Mouse (Mus musculus) neural tube, embryonic 14.5 days (tissue): ENCODE measurements around the gene Saa3. TPM values are rescaled to one million over a fixed set of nuclear protein-coding genes. Genes with fewer than 3 reads are reported as not detected.
A peak's percentile ranks its signal among the peaks of the same experiment; 100 is the strongest.
"Not testable (repeated sequence)": the region's sequence is repeated elsewhere in the genome, so short reads cannot be mapped to it uniquely, and the experiment has no call there.

ENCODE experiments used
- ATAC-seq: fragments of 200-750 bp; cut with Nextera tagmentation; 2 replicates; pipeline ENCODE4 v1.8.0; 2017; ENCODE audit warnings: low read depth, mild to moderate bottlenecking, moderate TSS enrichment, moderate library complexity
- H3K27ac ChIP-seq: fragments of 300-500 bp; sonication (generic); 2 replicates; pipeline ENCODE4 v1.5.1; 2014; ENCODE audit warnings: low read depth, mild to moderate bottlenecking, control low read depth, low read length, moderate library complexity, mixed read lengths
- H3K27me3 ChIP-seq: fragments of 300-500 bp; sonication (generic); 2 replicates; pipeline ENCODE4 v1.6.1; 2014; ENCODE audit warnings: low read length; ENCODE audit not compliant: control insufficient read depth, insufficient read depth
- H3K36me3 ChIP-seq: fragments of 300-500 bp; sonication (generic); 2 replicates; pipeline ENCODE4 v1.6.1; 2014; ENCODE audit warnings: low read length, mixed read lengths; ENCODE audit not compliant: control insufficient read depth, insufficient read depth
- H3K4me1 ChIP-seq: fragments of 300-500 bp; sonication (generic); 2 replicates; pipeline ENCODE4 v1.6.1; 2014; ENCODE audit warnings: low read length; ENCODE audit not compliant: control insufficient read depth, insufficient read depth
- H3K4me2 ChIP-seq: fragments of 300-500 bp; sonication (generic); 2 replicates; pipeline ENCODE4 v1.6.1; 2014; ENCODE audit warnings: mild to moderate bottlenecking, low read depth, low read length, control low read depth
- H3K4me3 ChIP-seq: fragments of 300-500 bp; sonication (generic); 2 replicates; pipeline ENCODE4 v1.5.1; 2014; ENCODE audit warnings: low read depth, low read length, control low read depth, mixed read lengths
- H3K9ac ChIP-seq: fragments of 300-500 bp; sonication (generic); replicated peaks from 2 replicates; pipeline ENCODE4 v1.6.1; 2014; ENCODE audit warnings: low read depth, mild to moderate bottlenecking, control low read depth, low read length, mixed read lengths
- H3K9me3 ChIP-seq: fragments of 300-500 bp; sonication (generic); 2 replicates; pipeline ENCODE4 v1.6.1; 2016; ENCODE audit warnings: low read length; ENCODE audit not compliant: control insufficient read depth
- WGBS: fragments of 180-500 bp; shearing (Covaris S2); extraction: QIAGEN DNeasy Blood & Tissue Kit; methylation state at CpG from one replicate; pipeline ENCODE4 v1.1.7; 2014; 5-methylcytosine and 5-hydroxymethylcytosine counted together
- polyA plus RNA-seq: library from polyadenylated mRNA; unstranded; fragments of >200 nt; fragmentation: Nextera tagmentation; extraction: Ambion mirVana; gene quantifications from 2 replicates; pipeline ENCODE4 v1.2.1, GENCODE M21; 2014

Gene Saa3
- polyA plus RNA-seq, 1 experiment from 2014 or later, result 1.0 TPM

DNA sequence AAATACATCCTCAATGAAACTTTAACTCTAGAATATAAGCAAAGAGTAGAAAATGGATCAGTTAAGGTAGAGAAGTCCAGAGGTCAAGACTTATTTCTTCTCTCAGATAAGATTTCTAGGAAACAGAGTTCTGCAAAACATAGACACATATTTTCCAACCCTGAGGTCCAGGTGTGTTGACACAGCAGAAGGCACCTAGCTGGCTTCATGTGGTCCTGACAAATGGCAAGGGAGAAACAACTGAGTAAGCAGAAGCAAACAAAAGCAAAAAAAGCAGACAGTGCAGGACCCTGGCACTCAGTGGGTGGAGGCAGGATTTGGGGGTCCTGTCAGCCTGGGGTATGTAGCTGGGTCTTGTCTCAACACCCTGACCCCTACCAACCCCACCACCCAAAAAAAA is 34.8 kb downstream of the Saa3 start:
- Histone ChIP-seq H3K9me3 (no peaks in the 10 kb centered on the region), H3K36me3 (no peaks in the 10 kb centered on the region), H3K9ac (no peak overlapping the region), H3K27ac (no peak overlapping the region), H3K4me1 (no peaks in the 10 kb centered on the region; the same call in 1 of the 2 replicates), H3K4me3 (no peak overlapping the region), H3K4me2 (no peak overlapping the region), H3K27me3 (no peaks in the 10 kb centered on the region)
- ATAC-seq, result no peak

DNA sequence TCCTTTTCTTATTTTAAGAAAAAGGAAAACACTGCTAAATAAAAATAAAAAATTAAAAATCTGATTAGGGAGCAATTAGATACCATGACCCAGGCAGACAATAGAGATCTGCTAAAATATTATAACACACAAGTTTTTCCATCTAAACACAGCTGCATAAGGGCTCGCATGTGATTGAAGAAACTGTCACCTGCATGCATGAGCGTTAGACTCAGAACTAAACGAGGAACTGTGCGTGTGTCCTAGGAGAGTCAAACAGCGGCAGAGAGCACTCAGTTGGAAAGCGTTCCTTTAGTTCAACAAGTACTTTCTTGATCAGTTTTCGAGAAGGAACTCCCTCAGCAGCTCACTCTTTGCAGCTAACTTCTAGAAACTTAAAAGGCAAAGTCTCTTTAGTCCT is 36.5 kb downstream of the Saa3 start:
- 88% methylated on average over 7 of the region's 7 CpGs for WGBS
- not testable (repeated sequence) for H3K4me1 ChIP-seq, H3K27me3 ChIP-seq, H3K36me3 ChIP-seq, H3K9me3 ChIP-seq, H3K9ac ChIP-seq, ATAC-seq, H3K27ac ChIP-seq, H3K4me2 ChIP-seq, H3K4me3 ChIP-seq

DNA sequence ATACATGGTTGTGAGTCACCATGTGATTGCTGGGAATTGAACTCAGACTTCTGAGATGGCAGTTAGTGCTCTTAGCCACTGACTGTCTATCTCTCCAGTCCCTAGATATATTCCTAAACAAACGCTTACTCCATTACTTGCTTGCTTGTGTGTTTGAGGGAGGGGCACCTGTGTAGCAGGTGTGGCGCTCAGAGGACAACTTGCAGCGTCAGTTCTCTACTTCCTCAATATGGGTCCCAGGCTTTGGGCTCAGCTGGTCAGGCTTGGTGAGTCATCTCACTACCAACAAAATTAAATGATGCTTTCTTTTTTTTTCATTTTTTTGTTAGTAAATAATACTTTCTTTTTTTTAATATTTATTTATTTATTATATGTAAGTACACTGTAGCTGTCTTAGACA is 37.1 kb downstream of the Saa3 start:
- ATAC-seq, result no peak
- no peak overlapping the region for H3K9ac ChIP-seq

DNA sequence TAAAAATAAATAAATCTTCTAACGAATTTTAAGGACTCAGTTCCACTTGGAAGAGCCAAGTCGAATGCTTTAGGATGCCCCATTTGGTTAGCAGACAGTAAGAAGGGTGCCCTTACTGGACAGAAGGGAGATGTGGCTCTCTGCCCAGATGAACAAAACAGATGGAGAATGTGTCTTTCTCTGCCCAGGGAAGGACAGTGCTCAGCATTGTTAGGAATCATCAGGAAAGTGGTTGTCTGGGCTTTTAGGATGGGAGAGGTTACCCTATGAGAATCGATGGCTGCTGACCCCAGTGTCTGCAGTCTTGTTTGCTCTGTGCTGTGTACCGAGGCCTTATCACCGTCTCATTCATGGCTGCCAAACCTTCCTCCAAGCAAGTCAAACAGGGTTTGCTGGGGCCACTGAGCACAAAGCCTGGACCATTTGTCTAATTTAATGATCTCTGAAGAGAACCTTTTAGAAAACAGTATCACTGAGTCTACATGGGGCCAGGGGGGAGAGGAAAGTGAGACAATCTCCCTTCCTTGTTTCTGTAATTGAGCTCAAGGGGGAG is 38.6 kb downstream of the Saa3 start:
- no peak overlapping the region for H3K27ac ChIP-seq
- H3K4me1 ChIP-seq, result no peaks in the 10 kb centered on the region; the same call in 1 of the 2 replicates
- no peak overlapping the region for H3K4me2 ChIP-seq
- WGBS, result 54% methylated on average over 5 of the region's 5 CpGs
- H3K9me3 ChIP-seq, result no peaks in the 10 kb centered on the region
- H3K4me3 ChIP-seq, result no peak overlapping the region
- H3K27me3 ChIP-seq, result no peaks in the 10 kb centered on the region
- H3K9ac ChIP-seq, result no peak overlapping the region
- H3K36me3 ChIP-seq, result no peaks in the 10 kb centered on the region
- ATAC-seq, result no peak; the same call in 1 of the 2 replicates

More for the DNA sequence above, 37.1 kb downstream of the Saa3 start:
- H3K4me3 ChIP-seq, result no peak overlapping the region
- H3K27ac ChIP-seq, result no peak overlapping the region
- H3K36me3 ChIP-seq, result no peaks in the 10 kb centered on the region
- no peaks in the 10 kb centered on the region for H3K27me3 ChIP-seq
- H3K9me3 ChIP-seq, result no peaks in the 10 kb centered on the region
- no peak overlapping the region for H3K4me2 ChIP-seq
- no peaks in the 10 kb centered on the region; the same call in 1 of the 2 replicates for H3K4me1 ChIP-seq
- 92% methylated on average over 3 of the region's 3 CpGs for WGBS

DNA sequence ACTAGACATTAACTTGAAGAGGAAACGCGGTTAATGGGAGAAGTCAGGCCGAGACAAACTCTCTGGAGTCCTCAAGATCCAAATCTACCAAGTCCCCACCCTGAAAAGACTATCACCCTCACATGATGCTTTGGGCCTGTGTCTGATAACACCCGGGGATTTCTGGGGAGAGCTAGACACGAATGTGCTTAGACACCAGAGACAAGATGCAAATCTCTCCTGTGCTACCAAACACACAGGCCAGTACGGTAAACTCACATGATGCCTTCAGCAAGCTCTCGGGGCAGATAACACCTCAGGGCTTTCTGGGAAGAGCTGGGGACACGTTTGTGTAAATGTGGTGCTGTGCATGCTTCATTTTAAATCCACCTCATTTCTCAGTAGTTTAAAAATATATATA is 39.6 kb downstream of the Saa3 start:
- 90% methylated on average over 8 of the region's 8 CpGs for WGBS
- no peak for ATAC-seq
- no peak overlapping the region for H3K27ac ChIP-seq
- H3K4me1 ChIP-seq, result no peaks in the 10 kb centered on the region; the same call in 1 of the 2 replicates
- H3K4me2 ChIP-seq, result no peak overlapping the region
- H3K9me3 ChIP-seq, result no peaks in the 10 kb centered on the region
- H3K27me3 ChIP-seq, result no peaks in the 10 kb centered on the region
- H3K36me3 ChIP-seq, result no peaks in the 10 kb centered on the region
- H3K9ac ChIP-seq, result no peak overlapping the region
- H3K4me3 ChIP-seq, result no peak overlapping the region

DNA sequence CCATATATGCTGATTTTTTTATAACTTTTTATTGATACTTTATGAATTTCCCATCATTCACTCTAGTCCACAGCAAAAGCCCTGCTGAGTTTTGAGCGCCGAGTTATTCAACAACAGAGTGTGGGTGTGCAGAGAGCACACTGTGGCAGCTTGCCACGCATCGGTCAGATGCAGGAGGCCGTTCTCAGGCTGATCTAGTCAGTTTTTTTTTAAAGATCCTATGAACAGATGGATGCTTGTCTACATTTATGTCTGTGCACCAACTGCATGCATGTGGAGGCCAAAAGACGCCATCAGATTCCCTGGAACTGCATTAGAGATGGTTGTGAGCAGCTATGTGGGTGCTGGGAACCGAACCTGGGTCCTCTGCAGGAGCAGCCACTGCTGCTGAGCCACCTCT is 40.4 kb downstream of the Saa3 start:
- 92% methylated on average over 7 of the region's 7 CpGs for whole genome bisulfite sequencing
- ATAC-seq, result no peak
- Histone ChIP-seq H3K36me3 (no peaks in the 10 kb centered on the region), H3K4me2 (no peak overlapping the region), H3K9ac (no peak overlapping the region), H3K9me3 (no peaks in the 10 kb centered on the region), H3K27ac (no peak overlapping the region), H3K27me3 (no peaks in the 10 kb centered on the region), H3K4me1 (no peaks in the 10 kb centered on the region; the same call in 1 of the 2 replicates), H3K4me3 (no peak overlapping the region)

DNA sequence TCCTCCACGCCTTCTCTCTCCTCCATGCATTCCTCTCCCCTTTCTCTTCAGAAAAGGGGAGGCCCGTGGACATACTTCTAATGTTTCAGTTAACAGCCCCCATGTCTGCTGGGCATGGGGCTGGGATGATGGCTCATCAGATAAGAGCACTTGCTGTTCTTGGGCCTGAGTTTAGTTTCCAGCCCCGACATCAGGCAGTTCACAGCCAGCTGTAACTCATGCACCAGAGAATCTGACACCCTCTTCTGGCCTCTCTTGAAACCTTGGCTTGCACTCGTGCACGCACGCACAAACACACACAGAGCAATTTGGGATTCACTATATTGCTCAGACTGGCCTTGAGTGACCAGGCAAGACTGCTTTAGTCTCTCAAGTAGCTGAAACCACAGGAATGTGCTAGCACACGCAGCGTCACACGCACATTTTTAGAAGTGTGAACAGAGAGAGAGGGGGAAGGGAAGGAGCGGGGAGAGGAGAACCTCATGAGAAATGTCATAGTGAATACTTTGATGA is 43.3 kb downstream of the Saa3 start, which contains the start of gene Tph1:
Gene Tph1, minus strand, starts transcription at position 378 of the 513 bp plus-strand sequence.
- no peak for ATAC-seq
- no peak within 1 kb of the TSS for H3K4me2 ChIP-seq
- WGBS, result 62% methylated on average over 10 of the region's 10 CpGs
- H3K4me1 ChIP-seq, result no peaks in the 10 kb centered on the region; the same call in 1 of the 2 replicates
- H3K27ac ChIP-seq, result no peak within 1 kb of the TSS
- no peak within 1 kb of the TSS for H3K4me3 ChIP-seq
- H3K27me3 ChIP-seq, result no peaks in the 10 kb centered on the region
- H3K36me3 ChIP-seq, result no peaks in the 10 kb centered on the region
- H3K9me3 ChIP-seq, result no peaks in the 10 kb centered on the region
- no peak within 1 kb of the TSS for H3K9ac ChIP-seq

DNA sequence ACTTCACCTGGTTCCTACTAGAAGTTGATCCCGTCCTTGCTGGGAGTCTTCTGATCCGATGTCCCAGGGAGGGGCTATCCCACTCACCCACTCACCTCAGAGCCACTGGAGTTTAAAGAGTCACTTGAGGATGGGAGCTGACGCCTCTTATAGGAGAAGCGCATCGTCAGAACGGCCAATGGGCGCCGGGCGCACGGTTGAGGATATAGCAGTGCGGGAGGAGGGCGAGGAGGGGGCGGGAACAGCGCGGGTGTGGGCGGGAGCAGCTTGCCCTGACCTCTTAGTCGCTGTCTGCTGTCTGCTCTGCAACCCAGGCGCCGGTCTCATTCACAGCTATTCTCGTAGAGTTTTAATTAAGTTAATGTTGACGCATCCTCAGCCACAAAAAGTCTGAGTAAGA is 48.2 kb downstream of the Saa3 start:
- Histone ChIP-seq H3K4me2 (peak overlapping the region; percentile 37; the same call in 1 of the 2 replicates), H3K4me1 (no peaks in the 10 kb centered on the region), H3K27ac (no peak overlapping the region), H3K27me3 (0 out of 2 replicates have a peak, but pooled peaks cover 4% of the 10 kb centered on the region), H3K4me3 (no peak overlapping the region), H3K9me3 (no peaks in the 10 kb centered on the region), H3K9ac (no peak overlapping the region), H3K36me3 (no peaks in the 10 kb centered on the region)
- 4% methylated on average over 21 of the region's 21 CpGs for WGBS
- 0 out of 2 replicates have a peak, but pooled peaks have one; percentile 56 for ATAC-seq

DNA sequence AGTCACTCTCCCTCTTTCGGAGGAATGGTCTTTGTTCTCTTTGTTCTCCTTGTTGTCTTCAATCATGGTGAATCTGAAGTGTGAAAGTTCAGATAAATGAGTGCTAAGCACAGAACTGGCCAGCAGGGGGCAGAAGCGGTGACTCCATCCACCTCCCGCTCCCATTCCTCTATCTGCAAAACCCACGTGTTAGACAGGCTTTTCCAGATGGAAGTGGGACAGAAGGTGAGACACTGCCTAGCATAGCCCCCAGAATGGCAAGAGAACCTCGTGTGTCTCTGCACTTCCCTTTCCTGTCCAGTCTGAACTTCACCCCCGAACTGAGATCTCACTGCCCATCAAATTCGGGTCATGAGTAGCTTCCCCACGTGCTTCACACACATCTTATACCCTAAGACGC is 50.3 kb downstream of the Saa3 start:
- WGBS, result 36% methylated on average over 9 of the region's 9 CpGs
- Histone ChIP-seq H3K9me3 (no peaks in the 10 kb centered on the region), H3K4me2 (no peak overlapping the region), H3K36me3 (no peaks in the 10 kb centered on the region), H3K4me3 (no peak overlapping the region), H3K27ac (no peak overlapping the region), H3K4me1 (no peaks in the 10 kb centered on the region), H3K27me3 (0 out of 2 replicates have a peak, but pooled peaks cover 4% of the 10 kb centered on the region), H3K9ac (no peak overlapping the region)
- no peak for ATAC-seq
